Mouse (Mus musculus): ENCODE measurements around the gene Efcab14. TPM values are rescaled to one million over a fixed set of nuclear protein-coding genes. Genes with fewer than 3 reads are reported as not detected.

Gene Efcab14
- polyA plus RNA-seq, 1 experiment from 2014 or later = 36.9 TPM

DNA sequence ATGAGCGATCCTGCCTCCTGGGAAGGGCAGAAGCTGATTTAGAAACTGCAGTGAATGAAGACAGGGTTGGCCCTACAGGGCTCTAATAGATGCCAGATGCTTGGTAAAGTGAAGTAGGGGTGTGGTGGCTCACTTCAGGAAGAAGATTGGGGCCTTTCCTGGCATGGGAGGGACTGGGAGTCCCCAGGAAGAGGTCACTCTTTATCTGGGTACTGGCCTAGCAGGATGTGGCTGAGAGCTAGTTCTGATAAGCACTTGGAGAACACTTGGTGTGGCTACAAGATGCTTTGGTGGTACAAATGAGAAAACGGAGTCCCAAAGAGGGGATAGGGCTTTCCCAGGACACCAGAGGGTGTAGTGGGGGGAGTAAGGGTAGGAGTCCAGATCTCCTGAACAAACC is 86.6 kb downstream of the Efcab14 start:
- no peak overlapping the region for H3K4me3 ChIP-seq (ENCODE audit: low read length)
- WGBS = 66% methylated on average over 2 of the region's 2 CpGs
- H3K27me3 ChIP-seq (ENCODE audit: control insufficient read depth, insufficient read depth, low read depth, low read length) = no peaks in the 10 kb centered on the region
- no peak for ATAC-seq (ENCODE audit: low read depth)
- H3K9ac ChIP-seq (ENCODE audit: low read length) = no peak overlapping the region
- no peak overlapping the region for H3K27ac ChIP-seq (ENCODE audit: low read length)
- H3K36me3 ChIP-seq (ENCODE audit: control insufficient read depth, insufficient read depth, low read length) = no peaks in the 10 kb centered on the region
- H3K9me3 ChIP-seq (ENCODE audit: control insufficient read depth, low read length) = no peaks in the 10 kb centered on the region
- no peak overlapping the region for H3K4me2 ChIP-seq (ENCODE audit: low read depth, low read length)
- peaks cover 4% of the 10 kb centered on the region for H3K4me1 ChIP-seq (replicated peaks; ENCODE audit: control insufficient read depth, insufficient read depth, low read length)

DNA sequence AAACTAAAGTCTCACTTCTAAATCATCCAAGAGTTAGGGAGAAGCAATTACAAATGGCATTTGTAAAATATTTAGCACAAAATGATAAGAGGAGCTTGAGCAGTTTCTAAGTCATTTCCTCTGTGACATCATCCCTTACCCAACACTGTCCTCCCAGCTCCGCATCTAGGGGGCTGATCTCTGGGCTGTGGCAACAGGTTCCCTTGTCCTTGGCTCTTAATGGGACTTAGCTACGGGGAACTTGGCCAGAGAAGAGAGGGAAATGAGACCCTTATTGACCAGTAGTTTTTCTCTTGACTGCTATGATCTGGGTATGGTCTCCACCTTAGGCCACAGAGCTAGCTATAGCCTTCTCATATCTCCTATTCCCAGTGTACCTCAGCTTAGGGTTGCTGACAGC is 87.7 kb downstream of the Efcab14 start:
- ATAC-seq (ENCODE audit: low read depth) = no peak
- H3K27me3 ChIP-seq (ENCODE audit: control insufficient read depth, insufficient read depth, low read depth, low read length) = no peaks in the 10 kb centered on the region
- no peak overlapping the region for H3K9ac ChIP-seq (ENCODE audit: low read length)
- no peak overlapping the region for H3K27ac ChIP-seq (ENCODE audit: low read length)
- H3K4me2 ChIP-seq (ENCODE audit: low read depth, low read length) = no peak overlapping the region
- peaks cover 7% of the 10 kb centered on the region for H3K4me1 ChIP-seq (replicated peaks; ENCODE audit: control insufficient read depth, insufficient read depth, low read length)
- no peak overlapping the region for H3K4me3 ChIP-seq (ENCODE audit: low read length)
- no peaks in the 10 kb centered on the region for H3K9me3 ChIP-seq (ENCODE audit: control insufficient read depth, low read length)
- H3K36me3 ChIP-seq (ENCODE audit: control insufficient read depth, insufficient read depth, low read length) = no peaks in the 10 kb centered on the region
- 76% methylated on average over 2 of the region's 2 CpGs for WGBS

Other genes with a start within 250 kb of the Efcab14 start
- not detected in 2 replicates for gene Cyp4a14, start 241.6 kb upstream of the Efcab14 start, polyA plus RNA-seq (2015; fragmentation: Nextera tagmentation; extraction: Ambion mirVana)
- gene Cyp4a10, start 219.5 kb upstream of the Efcab14 start, polyA plus RNA-seq (2015; fragmentation: Nextera tagmentation; extraction: Ambion mirVana) = not detected in 2 replicates
- gene Cyp4a31, start 174.1 kb upstream of the Efcab14 start, polyA plus RNA-seq (2015; fragmentation: Nextera tagmentation; extraction: Ambion mirVana) = not detected in 2 replicates
- gene Cyp4a32, start 136.8 kb upstream of the Efcab14 start, polyA plus RNA-seq (2015; fragmentation: Nextera tagmentation; extraction: Ambion mirVana) = not detected in 2 replicates
- gene Cyp4b1, start 90.0 kb upstream of the Efcab14 start, polyA plus RNA-seq (2015; fragmentation: Nextera tagmentation; extraction: Ambion mirVana) = 27.5 and 32.9 TPM in 2 replicates
- 0.19 TPM in 1 of 2 replicates, not detected in the other for gene Tex38, start 43.3 kb downstream of the Efcab14 start, polyA plus RNA-seq (2015; fragmentation: Nextera tagmentation; extraction: Ambion mirVana)
- 38.6 and 45.1 TPM in 2 replicates for gene Atpaf1, start 47.1 kb downstream of the Efcab14 start, polyA plus RNA-seq (2015; fragmentation: Nextera tagmentation; extraction: Ambion mirVana)
- 14.2 and 15.6 TPM in 2 replicates for gene Mob3c, start 90.3 kb downstream of the Efcab14 start, polyA plus RNA-seq (2015; fragmentation: Nextera tagmentation; extraction: Ambion mirVana)
- gene Mknk1, start 101.5 kb downstream of the Efcab14 start, polyA plus RNA-seq (2015; fragmentation: Nextera tagmentation; extraction: Ambion mirVana) = 28.1 and 30.1 TPM in 2 replicates
- gene Kncn, start 146.7 kb downstream of the Efcab14 start, polyA plus RNA-seq (2015; fragmentation: Nextera tagmentation; extraction: Ambion mirVana) = not detected in 2 replicates
- gene 6430628N08Rik, start 152.9 kb downstream of the Efcab14 start, polyA plus RNA-seq (2015; fragmentation: Nextera tagmentation; extraction: Ambion mirVana) = not detected in 2 replicates
- gene Dmbx1, start 202.2 kb downstream of the Efcab14 start, polyA plus RNA-seq (2015; fragmentation: Nextera tagmentation; extraction: Ambion mirVana) = 0.06 and 0.08 TPM in 2 replicates